Mouse (Mus musculus) olfactory bulb, adult 2 months (tissue): ENCODE measurements around the gene Ppib. TPM values are rescaled to one million over a fixed set of nuclear protein-coding genes. Genes with fewer than 3 reads are reported as not detected.

ENCODE experiments used
- H3K27ac ChIP-seq: fragments of 200-500 bp; 2 replicates; pipeline ENCODE4 v1.5.1; 2012; ENCODE audit warnings: low read depth, low read length; ENCODE audit not compliant: insufficient read depth
- H3K4me1 ChIP-seq: fragments of 200-500 bp; 2 replicates; pipeline ENCODE4 v1.6.1; 2012; ENCODE audit warnings: low read length; ENCODE audit not compliant: control insufficient read depth, insufficient read depth
- H3K4me3 ChIP-seq: fragments of 200-500 bp; 2 replicates; pipeline ENCODE4 v1.5.1; 2012; ENCODE audit warnings: mild to moderate bottlenecking, low read depth, low read length, moderate library complexity; ENCODE audit not compliant: insufficient read depth
- CTCF ChIP-seq: fragments of 200-500 bp; IDR thresholded peaks from 2 replicates; pipeline ENCODE4 v1.5.1; 2012; ENCODE audit warnings: low read depth, mild to moderate bottlenecking, low read length, moderate library complexity; ENCODE audit not compliant: insufficient read depth
- POLR2A ChIP-seq: fragments of 200-500 bp; IDR thresholded peaks from 2 replicates; pipeline ENCODE4 v1.6.1; 2012; ENCODE audit warnings: mild to moderate bottlenecking, low read depth, low read length, moderate library complexity; ENCODE audit not compliant: insufficient read depth
- WGBS: fragments of 180-500 bp; shearing (Covaris S2); methylation state at CpG from one replicate; pipeline ENCODE4 v1.1.7; 2018; 5-methylcytosine and 5-hydroxymethylcytosine counted together
- polyA plus RNA-seq: library from polyadenylated mRNA; stranded (reverse); fragments of >200 nt; gene quantifications from 2 replicates; pipeline ENCODE4 v1.2.4, GENCODE M21; 2012; ENCODE audit warnings: low replicate concordance; ENCODE audit not compliant: missing spikeins, insufficient read depth, insufficient read length

The Ppib gene
- polyA plus RNA-seq, 1 experiment = not detected

DNA sequence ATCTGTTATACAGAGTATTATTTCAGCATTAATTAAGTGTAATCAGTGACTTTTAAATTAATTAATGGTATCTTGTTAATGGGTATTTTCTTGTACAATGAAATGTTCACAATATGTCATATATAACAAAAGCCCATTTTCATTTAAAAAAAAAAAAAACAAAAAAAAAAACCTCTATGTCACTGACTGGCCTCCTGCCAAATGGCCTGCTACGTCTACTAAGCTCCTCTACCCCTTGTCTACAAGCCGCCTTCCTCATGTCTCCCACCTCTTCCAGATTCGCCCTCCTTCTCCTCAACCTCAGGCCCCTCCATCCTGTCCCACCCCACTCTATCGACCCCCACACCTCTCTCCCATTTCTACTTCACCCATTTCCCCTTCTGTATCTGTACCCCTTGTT lies 8.5 kb upstream of the Ppib start:
- no peak overlapping the region for H3K27ac ChIP-seq
- H3K4me3 ChIP-seq = no peak overlapping the region
- no peak for TF ChIP-seq POLR2A
- TF ChIP-seq CTCF = no peak
- H3K4me1 ChIP-seq = no peaks in the 10 kb centered on the region
- 73% methylated on average over 4 of the region's 4 CpGs for WGBS

- WGBS = 97% methylated on average over 1 of the region's 1 CpGs
- H3K4me1 ChIP-seq = no peaks in the 10 kb centered on the region
- H3K27ac ChIP-seq = no peak overlapping the region
- H3K4me3 ChIP-seq = no peak overlapping the region
- TF ChIP-seq CTCF (no peak), POLR2A (no peak)
These were observed 7.3 kb upstream of the Ppib start for GRCm38 (mm10) chr9:66052731-66053130.

DNA sequence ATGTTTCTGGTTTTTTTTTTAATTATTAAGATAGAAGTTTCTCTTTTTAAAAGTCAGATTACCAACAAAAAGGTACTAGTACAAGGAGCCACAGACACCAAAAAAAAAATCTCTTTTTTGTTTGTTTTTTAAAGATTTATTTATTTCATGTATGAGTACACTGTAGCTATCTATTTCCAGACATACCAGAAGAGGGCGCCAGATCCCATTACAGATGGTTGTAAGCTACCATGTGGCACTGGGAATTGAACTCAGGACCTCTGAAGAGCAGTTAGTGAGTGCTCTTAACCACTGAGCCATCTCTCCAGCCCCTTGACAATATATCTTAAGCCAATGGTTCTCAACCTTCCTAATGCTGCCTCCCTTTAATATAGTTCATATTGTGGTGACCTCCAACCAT lies 6.4 kb upstream of the Ppib start:
- WGBS = 44% methylated on average over 1 of the region's 1 CpGs
- H3K4me3 ChIP-seq = no peak overlapping the region
- H3K27ac ChIP-seq = no peak overlapping the region

GRCm38 (mm10) chr9:66060308-66060647 lies 256 bp downstream of the Ppib start:
- TF ChIP-seq CTCF = no peak
- no peak for TF ChIP-seq POLR2A
- H3K4me3 ChIP-seq = peak overlapping the region; percentile 75
- H3K27ac ChIP-seq = peak overlapping the region; percentile 34
- H3K4me1 ChIP-seq = no peaks in the 10 kb centered on the region; the same call in 1 of the 2 replicates
- under 1% methylated on average over 20 of the region's 20 CpGs for WGBS

More for the DNA sequence above, 6.4 kb upstream of the Ppib start:
- H3K4me1 ChIP-seq = no peaks in the 10 kb centered on the region
- TF ChIP-seq POLR2A (no peak), CTCF (no peak)

GRCm38 (mm10) chr9:66060986-66061385 lies 964 bp downstream of the Ppib start:
- Histone ChIP-seq H3K27ac (no peak overlapping the region), H3K4me1 (no peaks in the 10 kb centered on the region; the same call in 1 of the 2 replicates), H3K4me3 (peak overlapping the region; percentile 23)
- TF ChIP-seq CTCF (no peak), POLR2A (no peak)
- 9% methylated on average over 4 of the region's 4 CpGs for WGBS

- Histone ChIP-seq H3K4me3 (no peak overlapping the region), H3K27ac (no peak overlapping the region), H3K4me1 (no peaks in the 10 kb centered on the region; the same call in 1 of the 2 replicates)
- TF ChIP-seq POLR2A = no peak
- TF ChIP-seq CTCF = no peak
- WGBS = 49% methylated on average over 3 of the region's 3 CpGs
These were observed 1.6 kb downstream of the Ppib start for GRCm38 (mm10) chr9:66061656-66062055.

- H3K4me3 ChIP-seq = no peak overlapping the region
These were observed 3.4 kb downstream of the Ppib start for GRCm38 (mm10) chr9:66063446-66063845.

GRCm38 (mm10) chr9:66064316-66064715 lies 4.3 kb downstream of the Ppib start:
- Histone ChIP-seq H3K4me3 (no peak overlapping the region), H3K4me1 (peaks cover 9% of the 10 kb centered on the region), H3K27ac (no peak overlapping the region)
- no peak for TF ChIP-seq CTCF
- no peak for TF ChIP-seq POLR2A
- 94% methylated on average over 11 of the region's 11 CpGs for WGBS

More at GRCm38 (mm10) chr9:66063446-66063845, 3.4 kb downstream of the Ppib start:
- no peaks in the 10 kb centered on the region; the same call in 1 of the 2 replicates for H3K4me1 ChIP-seq
- WGBS = 91% methylated on average over 3 of the region's 3 CpGs
- TF ChIP-seq CTCF (no peak), POLR2A (no peak)
- no peak overlapping the region for H3K27ac ChIP-seq

DNA sequence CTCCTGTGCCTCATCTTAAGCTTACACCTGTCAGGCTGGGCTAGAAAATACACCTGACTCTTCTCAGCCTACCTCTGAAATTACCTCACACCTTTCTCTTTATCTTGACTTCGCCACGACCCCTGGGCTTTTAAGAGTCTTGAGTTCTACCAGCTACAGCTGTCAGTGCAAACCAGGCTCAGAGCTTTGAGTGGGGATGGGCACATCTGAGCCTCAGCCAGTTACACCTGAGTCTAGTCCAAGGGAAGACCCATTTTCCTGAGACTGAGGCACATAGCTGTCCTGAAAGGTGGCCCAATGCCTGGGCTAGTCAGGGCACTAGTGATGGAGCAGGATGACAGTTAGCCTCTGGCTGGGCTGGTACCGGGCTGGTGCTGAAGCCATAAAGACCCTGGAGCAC lies 6.8 kb downstream of the Ppib start:
- H3K4me3 ChIP-seq = no peak overlapping the region
- WGBS = 90% methylated on average over 3 of the region's 3 CpGs
- peaks cover 12% of the 10 kb centered on the region for H3K4me1 ChIP-seq
- TF ChIP-seq POLR2A (no peak), CTCF (no peak)
- no peak overlapping the region for H3K27ac ChIP-seq

- 49% methylated on average over 5 of the region's 5 CpGs for WGBS
- Histone ChIP-seq H3K4me1 (peaks cover 12% of the 10 kb centered on the region), H3K27ac (no peak overlapping the region), H3K4me3 (no peak overlapping the region)
- TF ChIP-seq CTCF = no peak
- no peak for TF ChIP-seq POLR2A
These were observed 7.5 kb downstream of the Ppib start for GRCm38 (mm10) chr9:66067542-66067941.
